Mouse (Mus musculus): Measurements from ENCODE around the gene Snapc1. TPM values are rescaled to one million over a fixed set of nuclear protein-coding genes. Genes with fewer than 3 reads are reported as not detected.

Snapc1 gene
- 33.8 and 34.9 TPM in 2 replicates for polyA plus RNA-seq (2016; fragmentation: Nextera tagmentation; extraction: Ambion mirVana)

GRCm38 (mm10) chr12:73964291-73965281, at the start of gene Snapc1:
Gene Snapc1, plus strand, starts transcription at chr12:73964481.
- 0 out of 2 replicates have a peak, but pooled peaks cover 4% of the 10 kb centered on the region for H3K4me1 ChIP-seq
- H3K4me2 ChIP-seq (replicated peaks), result peak within 1 kb of the TSS; percentile 70
- no peaks in the 10 kb centered on the region for H3K27me3 ChIP-seq (replicated peaks)
- H3K27ac ChIP-seq, result peak within 1 kb of the TSS; percentile 57; the same call in 1 of the 2 replicates
- H3K9me3 ChIP-seq, result no peaks in the 10 kb centered on the region
- peak within 1 kb of the TSS; percentile 68 for H3K4me3 ChIP-seq
- WGBS, result 2% methylated on average over 60 of the region's 60 CpGs
- ATAC-seq (ENCODE audit: low FRiP score, low read depth), result peak; percentile 100
- H3K9ac ChIP-seq, result peak within 1 kb of the TSS; percentile 67
- peaks cover 20% of the 10 kb centered on the region for H3K36me3 ChIP-seq

DNA sequence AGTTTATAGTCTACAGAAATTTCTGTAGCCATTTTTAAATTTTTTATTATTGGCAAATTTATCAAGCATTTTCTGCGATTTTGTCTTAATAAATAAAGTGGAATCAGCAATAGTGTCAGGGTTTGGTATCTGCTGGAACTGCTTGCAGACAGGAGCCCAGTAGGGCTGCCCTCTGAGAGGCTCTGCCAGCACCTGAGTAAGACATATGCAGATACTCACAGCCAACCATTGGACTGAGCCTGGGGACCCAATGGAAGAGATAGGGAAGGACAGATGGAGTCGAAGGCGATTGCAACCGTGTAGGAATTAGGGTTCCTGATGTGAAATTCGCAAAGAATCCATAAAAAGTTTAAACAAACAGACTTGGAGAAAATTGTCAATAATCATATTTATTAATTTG, 45.8 kb upstream of the Snapc1 start:
- Histone ChIP-seq H3K9ac (no peak overlapping the region), H3K27me3 (replicated peaks) (no peaks in the 10 kb centered on the region), H3K4me3 (no peak overlapping the region), H3K27ac (no peak overlapping the region), H3K4me2 (replicated peaks) (no peak overlapping the region), H3K4me1 (no peaks in the 10 kb centered on the region), H3K36me3 (no peaks in the 10 kb centered on the region), H3K9me3 (no peaks in the 10 kb centered on the region)
- ATAC-seq (ENCODE audit: low FRiP score, low read depth), result no peak
- 92% methylated on average over 5 of the region's 5 CpGs for WGBS

- WGBS, result 84% methylated on average over 3 of the region's 3 CpGs
- peaks cover 44% of the 10 kb centered on the region for H3K36me3 ChIP-seq
- H3K4me1 ChIP-seq, result no peaks in the 10 kb centered on the region
- H3K27ac ChIP-seq, result no peak overlapping the region
- H3K9me3 ChIP-seq, result no peaks in the 10 kb centered on the region
- H3K4me3 ChIP-seq, result no peak overlapping the region
- no peaks in the 10 kb centered on the region for H3K27me3 ChIP-seq (replicated peaks)
- no peak for ATAC-seq (ENCODE audit: low FRiP score, low read depth)
- H3K9ac ChIP-seq, result no peak overlapping the region
- no peak overlapping the region for H3K4me2 ChIP-seq (replicated peaks)
Measured at GRCm38 (mm10) chr12:73930266-73930665, 34.0 kb upstream of the Snapc1 start.

- H3K9me3 ChIP-seq, result no peaks in the 10 kb centered on the region
- H3K4me1 ChIP-seq, result no peaks in the 10 kb centered on the region
- no peaks in the 10 kb centered on the region for H3K27me3 ChIP-seq (replicated peaks)
- H3K36me3 ChIP-seq, result peaks cover 44% of the 10 kb centered on the region
- H3K27ac ChIP-seq, result no peak overlapping the region
- 65% methylated on average over 5 of the region's 5 CpGs for WGBS
- no peak overlapping the region for H3K4me2 ChIP-seq (replicated peaks)
- no peak for ATAC-seq (ENCODE audit: low FRiP score, low read depth)
- H3K9ac ChIP-seq, result no peak overlapping the region
- H3K4me3 ChIP-seq, result no peak overlapping the region
Measured at GRCm38 (mm10) chr12:73931274-73931673, 33.0 kb upstream of the Snapc1 start.

DNA sequence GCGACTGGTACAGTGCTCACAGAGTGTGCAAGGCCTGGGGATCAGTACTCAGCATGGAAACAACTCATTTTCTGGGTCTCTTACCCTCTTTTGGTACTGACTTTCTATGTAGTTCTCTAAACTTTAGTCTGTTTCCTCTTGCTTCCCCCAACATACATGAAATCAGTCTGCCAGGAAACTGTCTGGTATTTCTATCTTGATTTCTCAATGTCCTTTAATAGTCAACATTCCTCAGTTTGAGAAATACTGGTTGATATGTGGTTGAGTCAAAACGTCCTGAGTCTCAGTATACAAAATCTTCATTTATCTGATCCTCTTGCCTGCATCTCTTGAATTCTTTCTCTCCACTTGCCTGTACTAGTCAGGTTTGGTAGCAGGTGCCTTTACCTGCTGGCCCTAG, 29.8 kb upstream of the Snapc1 start:
- 89% methylated on average over 2 of the region's 2 CpGs for WGBS
- Histone ChIP-seq H3K9ac (no peak overlapping the region), H3K9me3 (no peaks in the 10 kb centered on the region), H3K4me2 (replicated peaks) (no peak overlapping the region), H3K4me3 (no peak overlapping the region), H3K4me1 (no peaks in the 10 kb centered on the region), H3K27ac (no peak overlapping the region), H3K36me3 (peaks cover 57% of the 10 kb centered on the region), H3K27me3 (replicated peaks) (no peaks in the 10 kb centered on the region)
- no peak for ATAC-seq (ENCODE audit: low FRiP score, low read depth)

GRCm38 (mm10) chr12:73937353-73937752, 26.9 kb upstream of the Snapc1 start, which contains the start of gene Gm49321:
Gene Gm49321, plus strand, starts transcription at chr12:73937653.
- no peak within 1 kb of the TSS for H3K4me2 ChIP-seq (replicated peaks)
- no peaks in the 10 kb centered on the region for H3K9me3 ChIP-seq
- H3K9ac ChIP-seq, result no peak within 1 kb of the TSS
- H3K36me3 ChIP-seq, result peaks cover 57% of the 10 kb centered on the region
- H3K27ac ChIP-seq, result no peak within 1 kb of the TSS
- no peaks in the 10 kb centered on the region for H3K4me1 ChIP-seq
- no peak for ATAC-seq (ENCODE audit: low FRiP score, low read depth)
- no peak within 1 kb of the TSS for H3K4me3 ChIP-seq
- 94% methylated on average over 1 of the region's 1 CpGs for WGBS
- H3K27me3 ChIP-seq (replicated peaks), result no peaks in the 10 kb centered on the region

- H3K9ac ChIP-seq, result no peak overlapping the region
- H3K4me1 ChIP-seq, result no peaks in the 10 kb centered on the region
- H3K4me3 ChIP-seq, result no peak overlapping the region
- no peaks in the 10 kb centered on the region for H3K9me3 ChIP-seq
- H3K4me2 ChIP-seq (replicated peaks), result no peak overlapping the region
- H3K27ac ChIP-seq, result no peak overlapping the region
- ATAC-seq (ENCODE audit: low FRiP score, low read depth), result no peak
- 92% methylated on average over 6 of the region's 6 CpGs for WGBS
- H3K27me3 ChIP-seq (replicated peaks), result no peaks in the 10 kb centered on the region
- peaks cover 51% of the 10 kb centered on the region for H3K36me3 ChIP-seq
Measured at GRCm38 (mm10) chr12:73939542-73939941, 24.7 kb upstream of the Snapc1 start.

DNA sequence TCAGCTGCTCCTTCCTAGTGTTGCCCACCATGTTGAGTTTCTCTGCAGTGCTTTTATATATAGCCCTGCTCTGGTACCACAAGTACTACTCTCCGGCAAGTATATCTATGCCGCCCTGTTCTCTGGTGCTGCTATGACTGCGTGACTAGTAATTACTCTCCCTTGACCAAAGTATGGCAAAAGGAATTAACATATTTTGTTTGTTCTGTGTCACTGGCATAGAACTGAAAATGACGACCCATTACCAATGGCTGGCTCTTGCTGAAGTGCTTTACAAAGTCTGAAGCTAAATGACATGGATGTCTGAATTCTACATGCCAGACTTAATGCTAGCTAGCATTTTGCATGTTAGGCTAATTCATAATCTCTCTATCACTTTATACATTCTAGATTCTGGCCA, 15.9 kb upstream of the Snapc1 start:
- Histone ChIP-seq H3K9me3 (no peaks in the 10 kb centered on the region), H3K4me2 (replicated peaks) (no peak overlapping the region), H3K36me3 (peaks cover 12% of the 10 kb centered on the region; the same call in 1 of the 2 replicates), H3K27me3 (replicated peaks) (peaks cover 6% of the 10 kb centered on the region; the same call in 1 of the 2 replicates), H3K4me3 (no peak overlapping the region), H3K9ac (no peak overlapping the region), H3K4me1 (no peaks in the 10 kb centered on the region; the same call in 1 of the 2 replicates), H3K27ac (no peak overlapping the region)
- 90% methylated on average over 4 of the region's 4 CpGs for WGBS
- ATAC-seq (ENCODE audit: low FRiP score, low read depth), result no peak

DNA sequence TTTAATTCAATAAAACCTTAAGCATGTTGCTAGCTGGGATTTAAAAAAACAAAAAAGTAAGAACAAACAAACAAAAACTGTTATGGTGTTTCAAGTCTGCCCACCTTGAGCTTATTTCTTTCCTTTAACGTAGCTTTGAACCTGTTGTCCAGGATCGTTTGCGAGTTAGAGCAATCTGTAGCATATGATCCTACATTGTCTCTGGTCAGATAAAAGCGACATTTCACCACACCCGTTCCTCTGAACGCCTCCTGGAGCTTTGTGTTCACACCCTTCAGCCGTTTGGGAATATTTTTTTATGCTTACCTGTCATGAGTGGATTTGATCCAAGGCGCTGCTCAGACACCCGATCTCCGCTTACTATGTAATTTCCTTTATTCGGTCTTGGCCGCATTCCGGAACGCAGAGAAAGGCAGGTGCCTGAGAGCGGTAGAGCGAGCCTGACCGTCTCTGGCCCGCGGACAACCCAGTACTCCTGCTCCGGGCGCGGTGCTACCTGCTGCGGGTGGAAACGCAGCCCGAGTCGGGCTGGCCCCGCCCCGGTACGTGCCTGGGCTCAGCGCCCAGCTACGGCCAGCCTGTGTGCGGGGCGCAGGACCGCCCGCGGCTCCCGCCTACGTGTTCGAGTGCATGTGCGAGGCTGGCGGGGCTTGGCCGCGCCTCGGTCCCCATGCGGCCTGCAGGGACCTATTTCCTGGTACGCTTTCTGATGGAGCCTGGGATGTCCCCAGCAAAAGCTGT, 14.8 kb upstream of the Snapc1 start:
- peaks cover 6% of the 10 kb centered on the region; the same call in 1 of the 2 replicates for H3K27me3 ChIP-seq (replicated peaks)
- peaks cover 7% of the 10 kb centered on the region; the same call in 1 of the 2 replicates for H3K36me3 ChIP-seq
- H3K4me3 ChIP-seq, result peak overlapping the region; percentile 37
- no peak overlapping the region for H3K27ac ChIP-seq
- WGBS, result 7% methylated on average over 46 of the region's 46 CpGs
- peak overlapping the region; percentile 52; the same call in 1 of the 2 replicates for H3K9ac ChIP-seq
- H3K4me1 ChIP-seq, result no peaks in the 10 kb centered on the region; the same call in 1 of the 2 replicates
- ATAC-seq (ENCODE audit: low FRiP score, low read depth), result peak; percentile 90
- H3K9me3 ChIP-seq, result no peaks in the 10 kb centered on the region
- H3K4me2 ChIP-seq (replicated peaks), result peak overlapping the region; percentile 68

DNA sequence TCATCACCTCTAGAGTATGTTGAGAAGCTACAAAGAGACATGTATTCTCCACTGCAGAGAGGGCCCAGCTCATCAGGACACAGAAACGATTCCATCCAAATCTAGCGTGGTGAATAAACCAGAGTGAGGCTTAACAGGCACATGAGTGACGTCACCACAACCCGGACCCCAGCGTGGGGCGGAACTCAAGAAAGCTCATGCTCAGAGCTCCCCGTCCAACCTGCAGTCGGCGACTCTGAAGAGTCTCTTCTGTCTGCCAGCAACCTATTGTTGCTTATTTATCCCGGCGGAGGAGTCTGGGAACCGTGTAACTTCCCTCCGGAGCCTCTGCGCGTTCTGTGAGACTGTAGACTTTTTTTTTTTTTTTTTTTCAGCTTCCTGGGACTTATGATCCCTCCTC, 11.4 kb upstream of the Snapc1 start:
- Histone ChIP-seq H3K27me3 (replicated peaks) (peaks cover 6% of the 10 kb centered on the region; the same call in 1 of the 2 replicates), H3K4me3 (peak overlapping the region; percentile 20; the same call in 1 of the 2 replicates), H3K9me3 (no peaks in the 10 kb centered on the region), H3K4me1 (no peaks in the 10 kb centered on the region; the same call in 1 of the 2 replicates), H3K4me2 (replicated peaks) (peak overlapping the region; percentile 55), H3K27ac (no peak overlapping the region), H3K9ac (0 out of 2 replicates have a peak overlapping the region, but pooled peaks have one; percentile 38), H3K36me3 (no peaks in the 10 kb centered on the region)
- WGBS, result 11% methylated on average over 15 of the region's 15 CpGs
- ATAC-seq (ENCODE audit: low FRiP score, low read depth), result no peak

GRCm38 (mm10) chr12:73953420-73954186, 10.7 kb upstream of the Snapc1 start:
- Histone ChIP-seq H3K4me1 (no peaks in the 10 kb centered on the region; the same call in 1 of the 2 replicates), H3K36me3 (no peaks in the 10 kb centered on the region), H3K27ac (no peak overlapping the region), H3K27me3 (replicated peaks) (peaks cover 2% of the 10 kb centered on the region; the same call in 1 of the 2 replicates), H3K9ac (no peak overlapping the region), H3K4me2 (replicated peaks) (peak overlapping the region; percentile 55), H3K4me3 (0 out of 2 replicates have a peak overlapping the region, but pooled peaks have one; percentile 20), H3K9me3 (no peaks in the 10 kb centered on the region)
- ATAC-seq (ENCODE audit: low FRiP score, low read depth), result no peak
- WGBS, result 57% methylated on average over 14 of the region's 14 CpGs
